Mouse (Mus musculus) C2C12 (cell line): ENCODE measurements at regions not wholly inside any gene's neighbourhood (a gene's known extent, or its start where the extent isn't known, plus 50 kb on each side); places are given as distances from the start of the nearest gene placed in this dataset.

Experiments
- CEBPB ChIP-seq: IDR thresholded peaks from one replicate; pipeline ENCODE4 v1.6.1; 2011; ENCODE audit warnings: low read depth, mild to moderate bottlenecking, control low read depth, moderate library complexity
- CTCF ChIP-seq: IDR thresholded peaks from one replicate; pipeline ENCODE4 v1.5.1; 2011; ENCODE audit not compliant: control insufficient read depth, insufficient read depth, insufficient read length
- FOSL1 ChIP-seq: IDR thresholded peaks from one replicate; pipeline ENCODE4 v1.8.0; 2011; ENCODE audit warnings: mild to moderate bottlenecking, low read length; ENCODE audit not compliant: poor library complexity, insufficient read depth, severe bottlenecking
- MAX ChIP-seq: IDR thresholded peaks from one replicate; pipeline ENCODE4 v1.6.1; 2011; ENCODE audit warnings: mild to moderate bottlenecking, control low read depth
- MYOD1 ChIP-seq: IDR thresholded peaks from one replicate; pipeline ENCODE4 v1.6.1; 2011; ENCODE audit warnings: low read depth; ENCODE audit not compliant: control insufficient read depth, insufficient read length
- MYOG ChIP-seq: IDR thresholded peaks from one replicate; pipeline ENCODE4 v1.6.1; 2011; ENCODE audit not compliant: control insufficient read depth, insufficient read length; ENCODE audit errors: extremely low read depth
- USF1 ChIP-seq: IDR thresholded peaks from one replicate; pipeline ENCODE4 v1.6.1; 2011; ENCODE audit warnings: low read depth, mild to moderate bottlenecking, control low read depth, moderate library complexity

DNA sequence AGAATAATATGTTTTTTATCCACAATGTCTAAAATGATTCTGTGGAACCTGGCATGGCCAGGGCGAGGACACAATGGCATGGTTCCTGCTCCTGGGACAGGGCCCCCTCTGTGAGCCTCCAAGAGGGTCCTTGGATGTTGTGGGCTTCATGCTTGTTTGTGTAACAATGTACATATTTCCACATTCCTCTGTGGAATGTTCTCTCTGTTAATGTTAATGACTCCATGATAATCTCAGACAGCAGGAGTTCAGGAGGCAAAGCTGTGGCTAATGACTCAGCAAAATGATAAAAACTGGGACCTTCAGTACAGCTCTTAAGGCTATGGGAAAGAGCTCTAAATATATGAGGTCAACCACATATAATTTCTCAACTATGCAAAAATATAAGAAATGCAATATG lies 858.3 kb upstream of the Slitrk1 start:
- TF ChIP-seq CTCF (no peak), MYOD1 (no peak), MAX (no peak), FOSL1 (no peak), CEBPB (no peak), USF1 (no peak), MYOG (no peak)
